Comparison of ENCODE assay signal across 21 mouse cellular contexts in the genomic region with DNA sequence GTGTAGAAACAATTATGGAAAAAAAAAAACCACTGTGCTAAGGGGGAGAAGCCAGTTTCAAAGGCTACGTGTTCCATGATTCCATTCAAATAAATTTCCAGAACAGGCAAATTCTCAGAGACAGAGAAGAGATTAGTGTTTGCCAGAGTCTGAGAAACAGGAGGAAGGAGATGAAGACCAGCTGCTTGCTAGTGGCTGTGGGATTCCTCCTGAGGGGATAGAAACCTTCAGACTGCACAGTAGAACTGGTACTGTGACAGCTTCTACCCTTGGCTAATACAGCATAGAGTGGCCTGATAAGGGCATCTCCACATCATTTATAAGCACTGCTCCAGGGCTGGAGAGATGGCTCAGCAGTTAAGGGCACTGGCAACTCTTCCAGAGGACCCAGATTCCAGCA. TPM values are rescaled to one million over a fixed set of nuclear protein-coding genes. Genes with fewer than 3 reads are reported as not detected.
DNase-seq lines count a peak whose midpoint lies in the region; ATAC-seq and TF ChIP-seq lines count a peak whose summit lies in the region.
"Had no signal": no experiment of that assay in that cellular context is flagged by ENCODE, and none has a peak within 500 bp of the region (broad histone marks: within the 10 kb centered on the region; RNA-seq: fewer than 3 reads in every experiment).

No protein-coding gene starts in this region.

- ATAC-seq in lung, embryonic 14.5 days (ENCODE audit: insufficient read depth), result peak; percentile 76; the same call in 1 of the 2 replicates
- no peak for ATAC-seq in intestine, embryonic 16.5 days
- ATAC-seq in stomach, embryonic 16.5 days (ENCODE audit: insufficient read depth, low FRiP score), result no peak
- ATAC-seq: forebrain, embryonic 14.5 days had no signal

- TF ChIP-seq CTCF in lung, embryonic 14.5 days (IDR thresholded peaks at IDR 0.05; ENCODE audit: low read depth), result no peak

- peak overlapping the region; percentile 4; the same call in 1 of the 2 replicates for H3K4me2 ChIP-seq in lung, embryonic 14.5 days
- no peak overlapping the region for H3K4me2 ChIP-seq in intestine, embryonic 16.5 days (ENCODE audit: low read depth, low read length)
- H3K4me2 ChIP-seq in stomach, embryonic 16.5 days (ENCODE audit: low read depth, low read length), result no peak overlapping the region
- H3K4me2 ChIP-seq: hindbrain, embryonic 13.5 days had no signal

- no peaks in the 10 kb centered on the region for H3K27me3 ChIP-seq in heart, embryonic 10.5 days (ENCODE audit: insufficient read depth, poor library complexity, severe bottlenecking)
- no peaks in the 10 kb centered on the region for H3K27me3 ChIP-seq in lung, embryonic 14.5 days (ENCODE audit: insufficient read depth, low read length)
- H3K27me3 ChIP-seq in intestine, embryonic 16.5 days (replicated peaks; ENCODE audit: control insufficient read depth, insufficient read depth, low read length), result no peaks in the 10 kb centered on the region
- H3K27me3 ChIP-seq in stomach, embryonic 16.5 days (ENCODE audit: control insufficient read depth, insufficient read depth, low read length), result no peaks in the 10 kb centered on the region
- H3K27me3 ChIP-seq: CH12.LX; hindbrain, embryonic 13.5 days had no signal

- no peaks in the 10 kb centered on the region for H3K9me3 ChIP-seq in heart, embryonic 10.5 days
- no peaks in the 10 kb centered on the region for H3K9me3 ChIP-seq in lung, embryonic 14.5 days (ENCODE audit: low read depth, low read length)
- no peaks in the 10 kb centered on the region for H3K9me3 ChIP-seq in intestine, embryonic 16.5 days (ENCODE audit: control insufficient read depth, low read length)
- H3K9me3 ChIP-seq in stomach, embryonic 16.5 days (replicated peaks; ENCODE audit: control insufficient read depth, low read length), result no peaks in the 10 kb centered on the region
- H3K9me3 ChIP-seq: hindbrain, embryonic 13.5 days had no signal

- H3K4me1 ChIP-seq in heart, embryonic 10.5 days, result peaks cover 76% of the 10 kb centered on the region
- peaks cover 38% of the 10 kb centered on the region for H3K4me1 ChIP-seq in lung, embryonic 14.5 days (ENCODE audit: insufficient read depth)
- H3K4me1 ChIP-seq in intestine, embryonic 16.5 days (ENCODE audit: control insufficient read depth, insufficient read depth, low read length), result peaks cover 47% of the 10 kb centered on the region
- H3K4me1 ChIP-seq in stomach, embryonic 16.5 days (ENCODE audit: control insufficient read depth, insufficient read depth, low read length), result peaks cover 23% of the 10 kb centered on the region

- H3K4me3 ChIP-seq in heart, embryonic 10.5 days, result no peak overlapping the region
- no peak overlapping the region for H3K4me3 ChIP-seq in lung, embryonic 14.5 days (ENCODE audit: low read depth, low read length)
- H3K4me3 ChIP-seq in intestine, embryonic 16.5 days (ENCODE audit: low read length), result no peak overlapping the region
- H3K4me3 ChIP-seq in stomach, embryonic 16.5 days (replicated peaks; ENCODE audit: low read length), result no peak overlapping the region
- H3K4me3 ChIP-seq: erythroblast, embryonic 14.5 days; hindbrain, embryonic 13.5 days; myocyte had no signal

- no peak overlapping the region for H3K27ac ChIP-seq in heart, embryonic 10.5 days
- H3K27ac ChIP-seq in lung, embryonic 14.5 days (ENCODE audit: low read depth), result peak overlapping the region; percentile 63; the same call in 1 of the 2 replicates
- peak overlapping the region; percentile 67 for H3K27ac ChIP-seq in intestine, embryonic 16.5 days (ENCODE audit: low read length)
- H3K27ac ChIP-seq in stomach, embryonic 16.5 days (ENCODE audit: low read length), result peak overlapping the region; percentile 69
- H3K27ac ChIP-seq: hindbrain, embryonic 13.5 days; liver, embryonic 14.5 days had no signal

- H3K9ac ChIP-seq in lung, embryonic 14.5 days, result no peak overlapping the region
- no peak overlapping the region for H3K9ac ChIP-seq in intestine, embryonic 16.5 days (ENCODE audit: low read depth, low read length)
- H3K9ac ChIP-seq in stomach, embryonic 16.5 days (ENCODE audit: low read length), result no peak overlapping the region
- H3K9ac ChIP-seq: hindbrain, embryonic 13.5 days; liver, embryonic 14.5 days had no signal

- 70% methylated on average over 1 of the region's 1 CpGs for WGBS in heart, embryonic 10.5 days
- WGBS in lung, embryonic 14.5 days, result 38% methylated on average over 1 of the region's 1 CpGs
- WGBS in intestine, embryonic 16.5 days, result 55% methylated on average over 1 of the region's 1 CpGs
- WGBS in stomach, embryonic 16.5 days, result 55% methylated on average over 1 of the region's 1 CpGs

- no peaks in the 10 kb centered on the region for H3K36me3 ChIP-seq in heart, embryonic 10.5 days
- H3K36me3 ChIP-seq in lung, embryonic 14.5 days (ENCODE audit: insufficient read depth), result no peaks in the 10 kb centered on the region
- H3K36me3 ChIP-seq in intestine, embryonic 16.5 days (ENCODE audit: control insufficient read depth, insufficient read depth, low read length), result no peaks in the 10 kb centered on the region
- no peaks in the 10 kb centered on the region for H3K36me3 ChIP-seq in stomach, embryonic 16.5 days (ENCODE audit: control insufficient read depth, insufficient read depth, low read length)
- H3K36me3 ChIP-seq: hindbrain, embryonic 13.5 days had no signal

- peak; percentile 44 to 64 for DNase-seq in heart, adult 18-20 months
- DNase-seq in heart, embryonic 10.5 days (ENCODE audit: low spot score), result no peak
- peak; percentile 83 for DNase-seq in lung, embryonic 14.5 days
- no peak for DNase-seq in lung, postnatal 14 days
- no peak for DNase-seq in gastrocnemius, postnatal 10 days
- DNase-seq in kidney, postnatal 25 days, result no peak
- DNase-seq: kidney, adult 18-20 months; midbrain, embryonic 14.5 days; retina, postnatal 1 day; right cerebral cortex, postnatal 4 days; thymus, adult 18-20 months had no signal

RNA-seq across cellular contexts. Expression of a gene that starts 11.2 kb away (rescaled TPM):
- total RNA-seq in heart, adult 18-20 months (2021), result 1 to 10 TPM; 1.0 to 1.4 TPM
- polyA plus RNA-seq in heart, embryonic 10.5 days (2016; fragmentation: Nextera tagmentation; extraction: Ambion mirVana), result 25.8 and 27.8 TPM in 2 replicates
- 16.2 and 18.2 TPM in 2 replicates for polyA plus RNA-seq in lung, embryonic 14.5 days (2014; fragmentation: Nextera tagmentation; extraction: Ambion mirVana)
- 12.5 and 13.5 TPM in 2 replicates for polyA plus RNA-seq in intestine, embryonic 16.5 days (2015; fragmentation: Nextera tagmentation; extraction: Ambion mirVana)
- 12.0 and 13.5 TPM in 2 replicates for polyA plus RNA-seq in stomach, embryonic 16.5 days (2015; fragmentation: Nextera tagmentation; extraction: Ambion mirVana)
- total RNA-seq in gastrocnemius, postnatal 10 days (2021), result 1 to 10 TPM; 3.3 to 4.6 TPM
- total RNA-seq: megakaryocyte progenitor cell, adult 5-6 weeks; neutrophil, adult 5-6 weeks had no signal
- polyA plus RNA-seq: erythroblast, embryonic 14.5 days had no signal

Comparison
In these comparisons a context has a peak if more than half of its experiments do, and no peak if none do; other contexts are left out.
1. DNase-seq: peak in heart, adult 18-20 months (2 of 2) and lung, embryonic 14.5 days (single experiment); none in heart, embryonic 10.5 days (single experiment), lung, postnatal 14 days (single experiment), gastrocnemius, postnatal 10 days (single experiment) and kidney, postnatal 25 days (0 of 2).